Mouse (Mus musculus): ENCODE measurements around the gene Gm15737. TPM values are rescaled to one million over a fixed set of nuclear protein-coding genes. Genes with fewer than 3 reads are reported as not detected.

Gene Gm15737
- polyA plus RNA-seq, 2 experiments: not detected

- no peak for TF ChIP-seq CTCF (IDR thresholded peaks at IDR 0.05; ENCODE audit: low read depth)
- TF ChIP-seq EP300 (IDR thresholded peaks at IDR 0.05; ENCODE audit: low read depth): no peak
- DNase-seq (ENCODE audit: low read depth in 3 of 3, low spot score in 3 of 3) (no peak), ATAC-seq (ENCODE audit: insufficient read depth) (no peak)
- Histone ChIP-seq H3K27ac (no peak overlapping the region), H3K27me3 (ENCODE audit: control insufficient read depth, insufficient read depth, low read length) (no peaks in the 10 kb centered on the region), H3K36me3 (replicated peaks; ENCODE audit: control insufficient read depth, insufficient read depth, low read depth) (no peaks in the 10 kb centered on the region), H3K9me3 (ENCODE audit: control insufficient read depth, low read length) (no peaks in the 10 kb centered on the region), H3K9ac (replicated peaks) (no peak overlapping the region), H3K4me2 (ENCODE audit: low read depth) (no peak overlapping the region), H3K4me3 (ENCODE audit: insufficient read depth in 1 of 2, low read depth in 2 of 2, low read length in 2 of 2) (no peak overlapping the region), H3K4me1 (replicated peaks; ENCODE audit: control insufficient read depth in 2 of 2, insufficient read depth in 2 of 2, low read length in 1 of 2) (0 out of 4 replicates have a peak, but pooled peaks cover 0 to 1% of the 10 kb centered on the region in 2 experiments)
- 29% methylated on average over 3 of the region's 3 CpGs for WGBS (ENCODE audit: insufficient replicate concordance)
Observed at GRCm38 (mm10) chr6:92910611-92911010, 41.5 kb downstream of the Gm15737 start.

GRCm38 (mm10) chr6:92920938-92921689 lies 52.0 kb downstream of the Gm15737 start:
- H3K9me3 ChIP-seq (ENCODE audit: control insufficient read depth, low read length): no peaks in the 10 kb centered on the region

DNA sequence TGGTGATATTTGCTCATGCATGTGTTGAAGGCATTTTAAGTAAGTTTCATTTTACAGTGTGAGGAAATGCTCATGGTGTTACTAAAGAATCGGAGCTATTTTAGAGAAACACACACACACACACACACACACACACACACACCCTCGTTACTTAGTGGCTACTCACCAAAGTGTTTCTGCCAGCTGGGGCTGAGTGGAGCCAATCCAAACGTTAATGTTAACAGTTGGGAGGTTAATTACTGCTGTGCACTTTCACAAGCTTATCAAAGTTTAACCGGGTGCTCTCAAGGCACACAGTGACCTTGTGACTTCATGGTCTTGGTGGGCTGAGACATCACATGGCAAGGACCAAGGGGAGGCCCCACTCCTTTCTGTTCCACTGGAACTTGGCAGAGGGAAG lies 52.7 kb downstream of the Gm15737 start:
- Histone ChIP-seq H3K27ac (no peak overlapping the region), H3K4me1 (replicated peaks; ENCODE audit: control insufficient read depth in 2 of 2, insufficient read depth in 2 of 2, low read length in 1 of 2) (no peaks in the 10 kb centered on the region), H3K36me3 (replicated peaks; ENCODE audit: control insufficient read depth, insufficient read depth, low read depth) (no peaks in the 10 kb centered on the region), H3K27me3 (ENCODE audit: control insufficient read depth, insufficient read depth, low read length) (no peaks in the 10 kb centered on the region), H3K9ac (replicated peaks) (no peak overlapping the region), H3K4me3 (ENCODE audit: insufficient read depth in 1 of 2, low read depth in 2 of 2, low read length in 2 of 2) (no peak overlapping the region), H3K9me3 (ENCODE audit: control insufficient read depth, low read length) (no peaks in the 10 kb centered on the region), H3K4me2 (ENCODE audit: low read depth) (no peak overlapping the region)
- TF ChIP-seq EP300 (IDR thresholded peaks at IDR 0.05; ENCODE audit: low read depth) (no peak), CTCF (IDR thresholded peaks at IDR 0.05; ENCODE audit: low read depth) (no peak)
- WGBS (ENCODE audit: insufficient replicate concordance): 37% methylated on average over 4 of the region's 4 CpGs
- DNase-seq (ENCODE audit: low read depth in 3 of 3, low spot score in 3 of 3): no peak
- ATAC-seq (ENCODE audit: insufficient read depth): no peak

More at GRCm38 (mm10) chr6:92920938-92921689, 52.0 kb downstream of the Gm15737 start:
- Histone ChIP-seq H3K27ac (no peak overlapping the region), H3K4me1 (replicated peaks; ENCODE audit: control insufficient read depth in 2 of 2, insufficient read depth in 2 of 2, low read length in 1 of 2) (no peaks in the 10 kb centered on the region), H3K27me3 (ENCODE audit: control insufficient read depth, insufficient read depth, low read length) (no peaks in the 10 kb centered on the region), H3K4me2 (ENCODE audit: low read depth) (no peak overlapping the region), H3K9ac (replicated peaks) (no peak overlapping the region), H3K4me3 (ENCODE audit: insufficient read depth in 1 of 2, low read depth in 2 of 2, low read length in 2 of 2) (no peak overlapping the region), H3K36me3 (replicated peaks; ENCODE audit: control insufficient read depth, insufficient read depth, low read depth) (no peaks in the 10 kb centered on the region)
- TF ChIP-seq EP300 (IDR thresholded peaks at IDR 0.05; ENCODE audit: low read depth) (no peak), CTCF (IDR thresholded peaks at IDR 0.05; ENCODE audit: low read depth) (no peak)
- DNase-seq (ENCODE audit: low read depth in 3 of 3, low spot score in 3 of 3) (no peak), ATAC-seq (ENCODE audit: insufficient read depth) (no peak)
- WGBS (ENCODE audit: insufficient replicate concordance): 54% methylated on average over 10 of the region's 10 CpGs

- Histone ChIP-seq H3K4me1 (replicated peaks; ENCODE audit: control insufficient read depth in 2 of 2, insufficient read depth in 2 of 2, low read length in 1 of 2) (no peaks in the 10 kb centered on the region), H3K36me3 (replicated peaks; ENCODE audit: control insufficient read depth, insufficient read depth, low read depth) (no peaks in the 10 kb centered on the region), H3K4me2 (ENCODE audit: low read depth) (no peak overlapping the region), H3K4me3 (ENCODE audit: insufficient read depth in 1 of 2, low read depth in 2 of 2, low read length in 2 of 2) (no peak overlapping the region), H3K9me3 (ENCODE audit: control insufficient read depth, low read length) (no peaks in the 10 kb centered on the region), H3K9ac (replicated peaks) (no peak overlapping the region), H3K27me3 (ENCODE audit: control insufficient read depth, insufficient read depth, low read length) (no peaks in the 10 kb centered on the region), H3K27ac (no peak overlapping the region)
- 61% methylated on average over 8 of the region's 8 CpGs for WGBS (ENCODE audit: insufficient replicate concordance)
- DNase-seq (ENCODE audit: low read depth in 3 of 3, low spot score in 3 of 3) (no peak), ATAC-seq (ENCODE audit: insufficient read depth) (no peak)
- TF ChIP-seq CTCF (IDR thresholded peaks at IDR 0.05; ENCODE audit: low read depth) (no peak), EP300 (IDR thresholded peaks at IDR 0.05; ENCODE audit: low read depth) (no peak)
Observed at GRCm38 (mm10) chr6:92924536-92924935, 55.4 kb downstream of the Gm15737 start.

DNA sequence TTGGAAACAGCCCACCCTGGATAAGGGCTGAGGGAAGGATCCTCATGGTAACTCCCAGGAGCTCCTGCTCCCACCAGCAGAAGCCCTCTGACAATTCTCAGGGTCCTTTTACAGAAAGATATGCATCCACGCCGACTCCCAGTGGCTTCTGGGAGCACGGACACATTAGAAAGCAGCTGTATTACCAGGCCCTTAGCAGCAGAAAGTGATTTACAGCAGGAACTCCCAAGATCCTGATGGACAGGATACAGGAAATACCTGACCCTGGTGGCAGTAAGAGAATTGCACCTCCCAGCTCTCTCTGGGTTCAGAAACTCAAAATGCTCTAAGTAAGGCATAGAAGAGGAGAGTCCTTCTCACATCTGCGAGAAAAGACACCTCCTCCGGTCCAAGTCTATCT lies 59.1 kb downstream of the Gm15737 start:
- Histone ChIP-seq H3K9ac (replicated peaks) (no peak overlapping the region), H3K4me2 (ENCODE audit: low read depth) (no peak overlapping the region), H3K27ac (no peak overlapping the region), H3K9me3 (ENCODE audit: control insufficient read depth, low read length) (no peaks in the 10 kb centered on the region), H3K4me3 (ENCODE audit: insufficient read depth in 1 of 2, low read depth in 2 of 2, low read length in 2 of 2) (no peak overlapping the region), H3K36me3 (replicated peaks; ENCODE audit: control insufficient read depth, insufficient read depth, low read depth) (no peaks in the 10 kb centered on the region), H3K27me3 (ENCODE audit: control insufficient read depth, insufficient read depth, low read length) (no peaks in the 10 kb centered on the region), H3K4me1 (replicated peaks; ENCODE audit: control insufficient read depth in 2 of 2, insufficient read depth in 2 of 2, low read length in 1 of 2) (no peaks in the 10 kb centered on the region)
- TF ChIP-seq CTCF (IDR thresholded peaks at IDR 0.05; ENCODE audit: low read depth) (no peak), EP300 (IDR thresholded peaks at IDR 0.05; ENCODE audit: low read depth) (no peak)
- ATAC-seq (ENCODE audit: insufficient read depth): no peak
- 51% methylated on average over 5 of the region's 5 CpGs for WGBS (ENCODE audit: insufficient replicate concordance)
- no peak for DNase-seq (ENCODE audit: low read depth in 3 of 3, low spot score in 3 of 3)

Other genes with a start within 250 kb of the Gm15737 start
- 0.11 and 0.15 TPM in 2 replicates for gene Prickle2, start 163.2 kb upstream of the Gm15737 start, polyA plus RNA-seq (2012; rRNA removed)
- 0.20 and 0.28 TPM in 2 replicates for gene Prickle2, start 163.2 kb upstream of the Gm15737 start, polyA plus RNA-seq (2014; fragmentation: Nextera tagmentation; extraction: Ambion mirVana)
- 0.02 TPM in 2 replicates for gene A730049H05Rik, start 52.9 kb upstream of the Gm15737 start, polyA plus RNA-seq (2012; rRNA removed)
- gene A730049H05Rik, start 52.9 kb upstream of the Gm15737 start, polyA plus RNA-seq (2014; fragmentation: Nextera tagmentation; extraction: Ambion mirVana): 0.22 TPM in 1 of 2 replicates, not detected in the other
- gene Adamts9, start 74.1 kb downstream of the Gm15737 start, polyA plus RNA-seq (2012; rRNA removed): 0.81 and 1.2 TPM in 2 replicates
- gene Adamts9, start 74.1 kb downstream of the Gm15737 start, polyA plus RNA-seq (2014; fragmentation: Nextera tagmentation; extraction: Ambion mirVana): 0.50 and 0.54 TPM in 2 replicates

All from liver, embryonic 14.5 days (tissue).